Mouse (Mus musculus) neural tube, embryonic 15.5 days (tissue): ENCODE results near the gene Slc35e2. TPM values are rescaled to one million over a fixed set of nuclear protein-coding genes. Genes with fewer than 3 reads are reported as not detected.
"Not testable (repeated sequence)": the region's sequence is repeated elsewhere in the genome, so short reads cannot be mapped to it uniquely, and the experiment has no call there.

ENCODE experiments used
- ATAC-seq: fragments of 200-750 bp; cut with Nextera tagmentation; 2 replicates; pipeline ENCODE4 v1.8.0; 2017; ENCODE audit warnings: mild to moderate bottlenecking, moderate TSS enrichment, moderate library complexity; ENCODE audit not compliant: low FRiP score
- H3K27ac ChIP-seq: fragments of 300-500 bp; sonication (generic); replicated peaks from 2 replicates; pipeline ENCODE4 v1.5.1; 2015; ENCODE audit warnings: mild to moderate bottlenecking, inconsistent platforms
- H3K27me3 ChIP-seq: fragments of 300-500 bp; sonication (generic); replicated peaks from 2 replicates; pipeline ENCODE4 v1.6.1; 2015; ENCODE audit warnings: inconsistent platforms
- H3K36me3 ChIP-seq: fragments of 300-500 bp; sonication (generic); 2 replicates; pipeline ENCODE4 v1.6.1; 2015; ENCODE audit warnings: inconsistent platforms
- H3K4me1 ChIP-seq: fragments of 300-500 bp; sonication (generic); 2 replicates; pipeline ENCODE4 v1.6.1; 2015; ENCODE audit warnings: inconsistent platforms
- H3K4me2 ChIP-seq: fragments of 300-500 bp; sonication (generic); 2 replicates; pipeline ENCODE4 v1.6.1; 2015; ENCODE audit warnings: inconsistent platforms, mild to moderate bottlenecking, moderate library complexity
- H3K4me3 ChIP-seq: fragments of 300-500 bp; sonication (generic); replicated peaks from 2 replicates; pipeline ENCODE4 v1.5.1; 2015; ENCODE audit warnings: mild to moderate bottlenecking, inconsistent platforms
- H3K9ac ChIP-seq: fragments of 300-500 bp; sonication (generic); replicated peaks from 2 replicates; pipeline ENCODE4 v1.6.1; 2015; ENCODE audit warnings: mild to moderate bottlenecking, inconsistent platforms
- H3K9me3 ChIP-seq: fragments of 300-500 bp; sonication (generic); replicated peaks from 2 replicates; pipeline ENCODE4 v1.6.1; 2016; ENCODE audit warnings: inconsistent platforms
- WGBS: fragments of 180-500 bp; shearing (Covaris S2); methylation state at CpG from one replicate; pipeline ENCODE4 v1.1.7; 2015; ENCODE audit warnings: mixed read lengths; 5-methylcytosine and 5-hydroxymethylcytosine counted together
- polyA plus RNA-seq: library from polyadenylated mRNA; unstranded; fragments of >200 nt; fragmentation: Nextera tagmentation; extraction: Ambion mirVana; gene quantifications from 2 replicates; pipeline ENCODE4 v1.2.1, GENCODE M21; 2015

The Slc35e2 gene
- polyA plus RNA-seq, 1 experiment from 2014 or later, result 14.4 TPM

DNA sequence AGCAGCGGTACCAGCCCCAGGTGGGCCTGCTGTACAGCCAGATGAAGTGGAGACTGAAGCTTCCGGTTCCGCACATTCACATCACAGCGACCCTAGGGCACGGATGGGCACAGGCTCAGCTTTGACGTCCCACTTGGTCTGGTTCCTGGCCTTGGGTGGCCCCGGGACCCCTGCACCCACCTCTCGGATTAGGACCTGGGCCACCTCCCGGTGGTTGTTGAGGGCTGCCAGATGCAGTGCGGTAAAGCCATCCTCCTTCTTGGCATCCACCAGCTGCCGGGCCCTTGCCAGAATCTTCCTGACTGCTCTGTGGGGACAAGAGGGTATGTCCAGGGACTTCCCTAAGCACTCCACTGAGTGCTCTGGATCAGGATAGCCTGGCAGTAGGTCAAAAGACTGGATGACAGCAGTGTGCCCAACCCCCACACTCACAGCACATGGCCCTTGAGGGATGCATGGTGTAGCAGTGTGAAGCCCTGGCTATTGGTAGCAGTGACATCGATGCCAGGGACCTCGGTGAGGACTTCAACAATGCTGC, 55.1 kb downstream of the Slc35e2 start:
- ATAC-seq, result no peak
- Histone ChIP-seq H3K4me3 (no peak overlapping the region), H3K27me3 (peaks cover 59% of the 10 kb centered on the region), H3K4me1 (peaks cover 31% of the 10 kb centered on the region), H3K36me3 (peaks cover 59% of the 10 kb centered on the region), H3K9me3 (no peaks in the 10 kb centered on the region), H3K27ac (no peak overlapping the region), H3K4me2 (no peak overlapping the region), H3K9ac (no peak overlapping the region)
- 93% methylated on average over 13 of the region's 13 CpGs for WGBS

DNA sequence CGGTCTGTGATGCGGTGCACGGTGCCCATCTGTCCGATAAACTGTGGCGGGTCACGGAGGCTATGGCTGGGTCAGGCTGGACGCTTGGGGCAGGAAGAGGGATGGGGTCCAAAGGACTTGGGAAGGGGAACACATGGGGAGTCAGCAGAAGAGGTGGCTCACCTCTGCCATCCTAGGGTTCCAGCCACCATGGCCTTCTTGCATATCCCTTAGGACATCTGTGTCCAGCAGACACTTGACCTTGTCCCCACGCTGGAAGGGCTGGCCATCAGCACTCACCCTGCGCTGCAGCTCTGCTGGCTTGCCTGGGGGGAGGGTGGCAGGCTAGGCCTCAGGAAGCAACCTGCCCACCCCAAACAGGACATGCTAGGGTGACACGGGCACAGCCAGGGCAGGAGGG, 57.7 kb downstream of the Slc35e2 start:
- no peak for ATAC-seq
- 97% methylated on average over 9 of the region's 10 CpGs for WGBS
- Histone ChIP-seq H3K4me1 (peaks cover 15% of the 10 kb centered on the region), H3K27ac (no peak overlapping the region), H3K4me2 (no peak overlapping the region), H3K36me3 (peaks cover 72% of the 10 kb centered on the region), H3K4me3 (no peak overlapping the region), H3K9ac (no peak overlapping the region), H3K9me3 (no peaks in the 10 kb centered on the region), H3K27me3 (peaks cover 32% of the 10 kb centered on the region)

GRCm38 (mm10) chr4:155660641-155661040, 59.4 kb downstream of the Slc35e2 start:
- Histone ChIP-seq H3K4me3 (no peak overlapping the region), H3K36me3 (peaks cover 74% of the 10 kb centered on the region), H3K9me3 (no peaks in the 10 kb centered on the region), H3K4me1 (no peaks in the 10 kb centered on the region), H3K4me2 (no peak overlapping the region), H3K9ac (no peak overlapping the region), H3K27me3 (peaks cover 15% of the 10 kb centered on the region), H3K27ac (no peak overlapping the region)
- ATAC-seq, result no peak
- 75% methylated on average over 12 of the region's 12 CpGs for WGBS

DNA sequence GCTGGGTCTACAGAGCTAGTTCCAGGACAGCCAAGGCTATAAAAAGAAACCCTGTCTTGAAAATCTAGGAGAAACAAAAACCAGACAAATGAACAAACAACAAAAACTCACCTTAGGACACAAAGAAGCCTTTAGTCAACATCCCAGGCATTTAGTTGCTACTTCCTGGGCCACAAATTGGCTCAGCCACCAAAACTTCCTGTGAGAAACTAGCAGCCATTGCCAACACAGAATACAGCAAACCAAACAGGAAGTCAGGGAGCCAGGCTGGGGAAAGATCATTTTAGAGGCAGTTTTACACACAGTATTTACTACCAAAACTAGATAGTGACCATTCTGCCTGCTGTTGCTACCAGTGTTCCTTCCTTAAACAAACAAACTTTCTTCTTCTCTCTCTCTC, 65.7 kb downstream of the Slc35e2 start:
- no peaks in the 10 kb centered on the region for H3K9me3 ChIP-seq
- no peak overlapping the region for H3K4me3 ChIP-seq
- H3K27me3 ChIP-seq, result no peaks in the 10 kb centered on the region
- no peak overlapping the region for H3K9ac ChIP-seq
- peaks cover 20% of the 10 kb centered on the region for H3K4me1 ChIP-seq
- no peak overlapping the region for H3K27ac ChIP-seq
- peaks cover 26% of the 10 kb centered on the region for H3K36me3 ChIP-seq
- H3K4me2 ChIP-seq, result no peak overlapping the region
- no peak for ATAC-seq

DNA sequence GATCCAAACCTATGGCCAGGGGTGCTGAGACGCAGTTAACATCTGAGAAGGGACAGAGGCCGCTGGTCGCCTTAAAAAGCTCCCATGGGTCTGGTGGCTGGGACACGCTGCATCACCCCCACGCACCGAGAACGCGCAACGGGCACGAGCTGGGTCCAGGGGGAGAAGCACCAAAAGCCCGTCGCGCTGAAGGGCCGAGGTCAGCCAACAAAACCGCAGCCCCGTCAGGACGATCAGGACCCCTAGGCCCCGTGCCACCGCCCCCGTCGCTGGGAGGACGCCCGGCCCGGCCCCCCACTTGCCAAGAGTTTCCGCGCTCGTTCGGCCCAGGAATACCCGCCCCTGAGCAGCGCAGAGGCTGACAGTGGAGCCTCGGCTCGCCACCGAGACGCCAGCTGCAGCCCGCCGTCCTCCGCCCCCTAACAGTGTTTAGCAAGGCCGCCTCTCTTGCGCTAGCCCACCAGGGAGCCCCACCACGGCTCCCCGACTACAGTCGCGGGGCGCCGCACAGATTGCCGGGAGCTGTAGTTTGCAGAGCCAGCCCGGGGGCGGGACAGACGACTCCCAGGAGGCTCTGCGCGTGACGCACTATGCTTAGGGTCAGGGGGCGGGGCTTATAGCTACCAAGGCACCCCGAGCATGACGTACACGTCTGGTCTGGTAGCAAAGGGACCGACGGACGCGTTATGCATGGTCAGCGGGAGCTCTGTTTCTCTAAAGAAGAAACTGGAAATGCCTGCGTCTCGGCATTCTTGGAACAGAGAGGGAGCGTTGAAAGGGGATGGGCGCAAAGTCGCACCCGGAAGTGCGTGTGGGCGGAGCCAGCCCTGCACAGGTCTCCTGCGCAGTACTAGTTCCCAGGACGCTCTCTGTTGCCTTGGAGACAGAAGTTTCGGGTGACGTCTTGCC, 67.7 kb downstream of the Slc35e2 start, which contains the start of gene Mib2:
TSS of gene Mib2 (minus strand) at position 510 of the 909 bp plus-strand sequence.
- peaks cover 15% of the 10 kb centered on the region for H3K36me3 ChIP-seq
- peak within 1 kb of the TSS; percentile 96 for H3K4me3 ChIP-seq
- peak within 1 kb of the TSS; percentile 92 for H3K9ac ChIP-seq
- peak within 1 kb of the TSS; percentile 87 for H3K4me2 ChIP-seq
- no peaks in the 10 kb centered on the region for H3K9me3 ChIP-seq
- ATAC-seq, result peak; percentile 99
- peaks cover 20% of the 10 kb centered on the region for H3K4me1 ChIP-seq
- under 1% methylated on average over 67 of the region's 73 CpGs for WGBS
- H3K27me3 ChIP-seq, result peaks cover 2% of the 10 kb centered on the region; the same call in 1 of the 2 replicates
- peak within 1 kb of the TSS; percentile 90 for H3K27ac ChIP-seq

DNA sequence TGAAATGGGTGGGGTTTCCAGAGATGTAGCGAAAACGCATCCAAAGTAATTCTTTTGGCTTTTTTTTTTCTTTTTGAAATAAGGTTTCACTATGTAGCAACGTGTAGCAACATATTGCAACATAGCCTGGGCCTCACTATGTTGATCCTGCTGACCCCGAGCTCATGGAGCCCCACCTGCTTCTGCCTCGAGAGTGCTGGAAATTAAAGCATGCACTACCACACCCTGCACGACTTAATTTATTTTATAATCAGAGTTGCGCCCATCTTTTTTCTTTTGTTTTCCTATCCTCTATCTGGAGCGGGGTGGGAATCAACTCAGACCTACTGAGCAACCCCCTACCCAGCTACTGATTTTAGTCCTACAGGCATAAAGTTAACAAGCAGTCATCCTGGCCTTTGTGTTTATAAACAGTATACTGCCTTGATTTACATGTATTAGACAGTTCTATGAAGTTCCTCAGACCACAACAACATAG, 68.4 kb downstream of the Slc35e2 start:
- Histone ChIP-seq H3K4me1 (peaks cover 20% of the 10 kb centered on the region), H3K36me3 (peaks cover 11% of the 10 kb centered on the region), H3K4me3 (peak overlapping the region; percentile 96), H3K27me3 (peaks cover 3% of the 10 kb centered on the region; the same call in 1 of the 2 replicates), H3K9me3 (no peaks in the 10 kb centered on the region), H3K27ac (peak overlapping the region; percentile 90; the same call in 1 of the 2 replicates), H3K4me2 (peak overlapping the region; percentile 87), H3K9ac (peak overlapping the region; percentile 29; the same call in 1 of the 2 replicates)
- 1% methylated on average over 8 of the region's 8 CpGs for WGBS
- ATAC-seq, result peak; percentile 12

DNA sequence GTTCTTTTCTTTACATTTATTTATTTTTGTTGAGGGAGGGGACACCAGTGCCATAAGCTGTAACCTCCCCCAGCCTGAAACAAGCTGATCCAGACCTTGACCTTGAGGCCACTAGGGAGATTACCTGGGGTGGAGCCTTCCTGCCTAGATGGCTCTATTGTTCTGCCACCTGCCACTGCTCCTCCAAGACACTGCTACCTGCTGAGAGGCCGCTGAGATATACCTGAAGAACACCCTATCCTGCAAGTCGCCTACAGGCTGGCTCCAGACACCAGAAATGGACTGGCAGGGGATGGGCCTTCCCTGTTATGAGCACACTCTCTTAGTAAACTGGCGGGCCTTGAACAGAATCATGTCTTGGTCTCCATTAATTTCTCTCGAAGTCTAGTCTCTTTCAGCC, 69.0 kb downstream of the Slc35e2 start:
- not testable (repeated sequence) for ATAC-seq, H3K9ac ChIP-seq, H3K4me2 ChIP-seq, H3K36me3 ChIP-seq, H3K27me3 ChIP-seq, H3K9me3 ChIP-seq, H3K4me3 ChIP-seq, H3K27ac ChIP-seq
- WGBS, result 57% methylated on average over 4 of the region's 4 CpGs
- H3K4me1 ChIP-seq, result peaks cover 20% of the 10 kb centered on the region

DNA sequence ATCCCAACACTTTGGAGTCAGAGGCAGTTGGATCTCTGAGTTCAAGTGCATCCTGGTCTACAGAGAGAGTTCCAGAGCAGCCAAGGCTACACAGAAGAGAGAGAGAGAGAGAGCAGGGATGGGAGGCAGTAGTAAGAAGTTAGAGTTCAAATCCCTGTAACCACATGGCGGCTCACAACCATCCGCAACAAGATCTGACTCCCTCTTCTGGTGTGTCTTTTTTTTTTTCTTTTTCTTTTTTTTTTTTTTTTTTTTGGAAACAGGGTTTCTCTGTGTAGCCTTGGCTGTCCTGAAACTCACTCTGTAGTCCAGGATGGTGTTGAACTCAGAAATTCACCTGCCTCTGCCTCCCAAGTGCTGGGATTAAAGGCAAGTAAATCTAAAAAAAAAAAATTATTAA, 70.9 kb downstream of the Slc35e2 start:
- no peaks in the 10 kb centered on the region for H3K9me3 ChIP-seq
- H3K27ac ChIP-seq, result no peak overlapping the region
- no peak overlapping the region for H3K4me3 ChIP-seq
- 58% methylated on average over 2 of the region's 2 CpGs for WGBS
- peaks cover 3% of the 10 kb centered on the region; the same call in 1 of the 2 replicates for H3K27me3 ChIP-seq
- no peak overlapping the region for H3K9ac ChIP-seq
- peaks cover 14% of the 10 kb centered on the region for H3K4me1 ChIP-seq
- H3K4me2 ChIP-seq, result no peak overlapping the region
- no peaks in the 10 kb centered on the region for H3K36me3 ChIP-seq
- ATAC-seq, result no peak

Other genes with a start within 250 kb of the Slc35e2 start
- 80.1 and 87.4 TPM in 2 replicates for gene Prkcz, start 240.1 kb upstream of the Slc35e2 start, polyA plus RNA-seq
- gene Gabrd, start 203.3 kb upstream of the Slc35e2 start, polyA plus RNA-seq, result 0.18 and 0.26 TPM in 2 replicates
- gene Cfap74, start 192.2 kb upstream of the Slc35e2 start, polyA plus RNA-seq, result 4.4 TPM in 2 replicates
- 0.27 and 0.28 TPM in 2 replicates for gene Tmem52, start 132.3 kb upstream of the Slc35e2 start, polyA plus RNA-seq
- gene Gnb1, start 110.1 kb upstream of the Slc35e2 start, polyA plus RNA-seq, result 910 and 1,003 TPM in 2 replicates
- 75.0 and 81.5 TPM in 2 replicates for gene Nadk, start 39.0 kb upstream of the Slc35e2 start, polyA plus RNA-seq
- 52.7 and 53.4 TPM in 2 replicates for gene Cdk11b, start 23.4 kb downstream of the Slc35e2 start, polyA plus RNA-seq
- gene Gm10563, start 44.0 kb downstream of the Slc35e2 start, polyA plus RNA-seq, result not detected in 2 replicates
- 6.5 and 10.5 TPM in 2 replicates for gene Mmp23, start 52.0 kb downstream of the Slc35e2 start, polyA plus RNA-seq
- 48.6 and 54.7 TPM in 2 replicates for gene Mib2, start 67.8 kb downstream of the Slc35e2 start, polyA plus RNA-seq
- 18.9 and 25.0 TPM in 2 replicates for gene Fndc10, start 92.9 kb downstream of the Slc35e2 start, polyA plus RNA-seq
- 165 and 171 TPM in 2 replicates for gene Ssu72, start 103.4 kb downstream of the Slc35e2 start, polyA plus RNA-seq
- 23.7 and 28.3 TPM in 2 replicates for gene Tmem240, start 133.4 kb downstream of the Slc35e2 start, polyA plus RNA-seq
- 90.0 and 96.6 TPM in 2 replicates for gene Atad3a, start 159.7 kb downstream of the Slc35e2 start, polyA plus RNA-seq
- 30.0 and 31.9 TPM in 2 replicates for gene Vwa1, start 173.3 kb downstream of the Slc35e2 start, polyA plus RNA-seq
- gene Tmem88b, start 184.5 kb downstream of the Slc35e2 start, polyA plus RNA-seq, result 0.78 and 1.2 TPM in 2 replicates
- gene Ankrd65, start 189.0 kb downstream of the Slc35e2 start, polyA plus RNA-seq, result 0.27 TPM in 1 of 2 replicates, not detected in the other
- gene Mrpl20, start 201.5 kb downstream of the Slc35e2 start, polyA plus RNA-seq, result 259 and 285 TPM in 2 replicates
- 137 and 139 TPM in 2 replicates for gene Ccnl2, start 211.1 kb downstream of the Slc35e2 start, polyA plus RNA-seq
- 147 and 152 TPM in 2 replicates for gene Aurkaip1, start 229.9 kb downstream of the Slc35e2 start, polyA plus RNA-seq
- 28.3 and 35.4 TPM in 2 replicates for gene Mxra8, start 238.3 kb downstream of the Slc35e2 start, polyA plus RNA-seq
- 11.5 and 28.6 TPM in 2 replicates for gene Dvl1, start 246.0 kb downstream of the Slc35e2 start, polyA plus RNA-seq